Mouse (Mus musculus): ENCODE results near the gene Marveld3. TPM values are rescaled to one million over a fixed set of nuclear protein-coding genes. Genes with fewer than 3 reads are reported as not detected.

Gene Marveld3
- polyA plus RNA-seq, 1 experiment from 2014 or later = 10.4 TPM

GRCm38 (mm10) chr8:109920406-109921390, 41.3 kb downstream of the Marveld3 start:
- WGBS = 77% methylated on average over 8 of the region's 8 CpGs
- ATAC-seq (no peak), DNase-seq (ENCODE audit: low spot score) (peak; percentile 22)
- TF ChIP-seq EP300 (IDR thresholded peaks at IDR 0.05) (no peak), CTCF (IDR thresholded peaks at IDR 0.05) (no peak)
- peaks cover 13% of the 10 kb centered on the region for H3K36me3 ChIP-seq (ENCODE audit: insufficient read depth, low read length)
- H3K4me3 ChIP-seq (ENCODE audit: low read depth, low read length) = no peak overlapping the region
- no peaks in the 10 kb centered on the region for H3K4me1 ChIP-seq (ENCODE audit: insufficient read depth, low read depth, low read length)
- no peak overlapping the region for H3K9ac ChIP-seq (replicated peaks; ENCODE audit: low read depth)
- no peak overlapping the region for H3K27ac ChIP-seq (ENCODE audit: low read length)
- no peaks in the 10 kb centered on the region for H3K9me3 ChIP-seq (ENCODE audit: low read length)
- no peak overlapping the region for H3K4me2 ChIP-seq (replicated peaks; ENCODE audit: low read depth, low read length)
- no peaks in the 10 kb centered on the region for H3K27me3 ChIP-seq (replicated peaks; ENCODE audit: insufficient read depth, low read length)

DNA sequence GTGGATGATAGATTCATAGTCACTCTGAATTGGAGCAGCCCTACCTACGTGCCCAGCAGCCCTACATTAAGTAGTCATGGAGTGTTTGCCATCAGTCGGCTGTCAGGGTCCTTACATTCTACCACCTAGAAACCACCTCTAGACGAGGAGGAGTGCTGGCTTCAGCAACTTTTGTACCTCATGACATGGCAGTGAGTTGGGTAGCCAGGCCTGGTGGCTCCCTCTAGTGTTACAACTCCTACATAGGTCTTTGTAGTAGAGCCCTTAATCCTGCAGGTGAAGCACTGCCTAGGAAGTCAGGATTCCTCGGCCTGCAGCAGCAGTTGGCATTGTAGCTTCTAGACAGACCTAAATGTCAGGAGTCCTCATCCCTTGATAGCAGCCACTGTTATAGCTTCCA, 44.7 kb downstream of the Marveld3 start:
- H3K9me3 ChIP-seq (ENCODE audit: low read length) = no peaks in the 10 kb centered on the region
- H3K27ac ChIP-seq (ENCODE audit: low read length) = no peak overlapping the region
- H3K27me3 ChIP-seq (replicated peaks; ENCODE audit: insufficient read depth, low read length) = no peaks in the 10 kb centered on the region
- H3K4me2 ChIP-seq (replicated peaks; ENCODE audit: low read depth, low read length) = no peak overlapping the region
- ATAC-seq (peak; percentile 71), DNase-seq (ENCODE audit: low spot score) (peak; percentile 75)
- 32% methylated on average over 4 of the region's 4 CpGs for WGBS
- TF ChIP-seq EP300 (IDR thresholded peaks at IDR 0.05) (no peak), CTCF (IDR thresholded peaks at IDR 0.05) (peak; percentile 85)
- H3K36me3 ChIP-seq (ENCODE audit: insufficient read depth, low read length) = peaks cover 25% of the 10 kb centered on the region
- H3K4me1 ChIP-seq (ENCODE audit: insufficient read depth, low read depth, low read length) = no peaks in the 10 kb centered on the region
- H3K9ac ChIP-seq (replicated peaks; ENCODE audit: low read depth) = no peak overlapping the region
- no peak overlapping the region for H3K4me3 ChIP-seq (ENCODE audit: low read depth, low read length)

DNA sequence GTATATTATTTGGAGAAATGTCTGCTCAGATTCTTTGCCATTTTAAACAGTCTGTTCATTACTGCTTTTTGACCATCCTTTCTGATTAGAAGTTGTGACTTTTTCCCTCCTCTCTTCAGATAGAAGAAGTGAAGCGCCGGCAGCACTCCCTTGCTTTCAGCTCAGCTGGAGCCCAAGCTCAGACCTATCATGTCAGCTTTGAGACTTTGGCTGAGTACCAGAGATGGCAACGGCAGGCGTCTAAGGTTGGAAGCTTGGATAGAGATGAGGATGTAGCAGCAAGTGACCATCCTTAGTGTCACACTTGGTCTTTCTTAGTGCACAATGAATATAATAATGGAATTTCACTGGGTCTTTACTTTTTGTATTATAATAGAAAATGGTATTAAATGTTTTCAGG, 54.6 kb downstream of the Marveld3 start:
- no peak overlapping the region for H3K27ac ChIP-seq (ENCODE audit: low read length)
- TF ChIP-seq CTCF (IDR thresholded peaks at IDR 0.05) (no peak), EP300 (IDR thresholded peaks at IDR 0.05) (no peak)
- H3K4me3 ChIP-seq (ENCODE audit: low read depth, low read length) = no peak overlapping the region
- WGBS = 95% methylated on average over 4 of the region's 4 CpGs
- no peak for DNase-seq (ENCODE audit: low spot score)
- H3K9ac ChIP-seq (replicated peaks; ENCODE audit: low read depth) = no peak overlapping the region
- no peaks in the 10 kb centered on the region for H3K27me3 ChIP-seq (replicated peaks; ENCODE audit: insufficient read depth, low read length)
- H3K9me3 ChIP-seq (ENCODE audit: low read length) = no peaks in the 10 kb centered on the region
- no peak overlapping the region for H3K4me2 ChIP-seq (replicated peaks; ENCODE audit: low read depth, low read length)
- no peak for ATAC-seq
- peaks cover 20% of the 10 kb centered on the region; the same call in 1 of the 2 replicates for H3K36me3 ChIP-seq (ENCODE audit: insufficient read depth, low read length)
- H3K4me1 ChIP-seq (ENCODE audit: insufficient read depth, low read depth, low read length) = no peaks in the 10 kb centered on the region

GRCm38 (mm10) chr8:109906907-109907306, 55.1 kb downstream of the Marveld3 start:
- H3K36me3 ChIP-seq (ENCODE audit: insufficient read depth, low read length) = peaks cover 18% of the 10 kb centered on the region; the same call in 1 of the 2 replicates
- TF ChIP-seq CTCF (IDR thresholded peaks at IDR 0.05) = no peak
- TF ChIP-seq EP300 (IDR thresholded peaks at IDR 0.05) = no peak
- no peaks in the 10 kb centered on the region for H3K9me3 ChIP-seq (ENCODE audit: low read length)
- no peaks in the 10 kb centered on the region for H3K27me3 ChIP-seq (replicated peaks; ENCODE audit: insufficient read depth, low read length)
- WGBS = 89% methylated on average over 3 of the region's 3 CpGs
- no peak overlapping the region for H3K9ac ChIP-seq (replicated peaks; ENCODE audit: low read depth)
- H3K4me2 ChIP-seq (replicated peaks; ENCODE audit: low read depth, low read length) = no peak overlapping the region
- DNase-seq (ENCODE audit: low spot score) (no peak), ATAC-seq (no peak)
- no peak overlapping the region for H3K4me3 ChIP-seq (ENCODE audit: low read depth, low read length)
- H3K4me1 ChIP-seq (ENCODE audit: insufficient read depth, low read depth, low read length) = no peaks in the 10 kb centered on the region
- H3K27ac ChIP-seq (ENCODE audit: low read length) = no peak overlapping the region

- WGBS = 88% methylated on average over 1 of the region's 1 CpGs
- H3K36me3 ChIP-seq (ENCODE audit: insufficient read depth, low read length) = peaks cover 18% of the 10 kb centered on the region; the same call in 1 of the 2 replicates
- no peak for ATAC-seq
Observed at GRCm38 (mm10) chr8:109904928-109905668, 56.9 kb downstream of the Marveld3 start.

GRCm38 (mm10) chr8:109903909-109904469, 58.0 kb downstream of the Marveld3 start:
- no peak for ATAC-seq
- H3K36me3 ChIP-seq (ENCODE audit: insufficient read depth, low read length) = peaks cover 14% of the 10 kb centered on the region; the same call in 1 of the 2 replicates
- no peak overlapping the region for H3K9ac ChIP-seq (replicated peaks; ENCODE audit: low read depth)
- H3K4me2 ChIP-seq (replicated peaks; ENCODE audit: low read depth, low read length) = no peak overlapping the region
- H3K4me3 ChIP-seq (ENCODE audit: low read depth, low read length) = no peak overlapping the region
- H3K27ac ChIP-seq (ENCODE audit: low read length) = no peak overlapping the region
- H3K4me1 ChIP-seq (ENCODE audit: insufficient read depth, low read depth, low read length) = no peaks in the 10 kb centered on the region
- WGBS = 66% methylated on average over 10 of the region's 10 CpGs
- H3K27me3 ChIP-seq (replicated peaks; ENCODE audit: insufficient read depth, low read length) = no peaks in the 10 kb centered on the region
- TF ChIP-seq EP300 (IDR thresholded peaks at IDR 0.05) = no peak
- TF ChIP-seq CTCF (IDR thresholded peaks at IDR 0.05) = no peak
- H3K9me3 ChIP-seq (ENCODE audit: low read length) = no peaks in the 10 kb centered on the region
- DNase-seq (ENCODE audit: low spot score) = no peak

More at GRCm38 (mm10) chr8:109904928-109905668, 56.9 kb downstream of the Marveld3 start:
- Histone ChIP-seq H3K27me3 (replicated peaks; ENCODE audit: insufficient read depth, low read length) (no peaks in the 10 kb centered on the region), H3K4me3 (ENCODE audit: low read depth, low read length) (no peak overlapping the region), H3K27ac (ENCODE audit: low read length) (no peak overlapping the region), H3K9me3 (ENCODE audit: low read length) (no peaks in the 10 kb centered on the region), H3K9ac (replicated peaks; ENCODE audit: low read depth) (no peak overlapping the region), H3K4me1 (ENCODE audit: insufficient read depth, low read depth, low read length) (no peaks in the 10 kb centered on the region), H3K4me2 (replicated peaks; ENCODE audit: low read depth, low read length) (no peak overlapping the region)
- no peak for DNase-seq (ENCODE audit: low spot score)
- TF ChIP-seq CTCF (IDR thresholded peaks at IDR 0.05) (no peak), EP300 (IDR thresholded peaks at IDR 0.05) (no peak)
